Mouse (Mus musculus) spleen, postnatal 36 days (tissue): ENCODE results near the gene Ccdc127.

Source experiments
- DNase-seq, 2 experiments: peaks; one replicate each; pipeline ENCODE4 v3.0.0; 2022; ENCODE audit warnings: low spot score in 2 of 2, mixed read lengths in 1 of 2

Gene Ccdc127

DNA sequence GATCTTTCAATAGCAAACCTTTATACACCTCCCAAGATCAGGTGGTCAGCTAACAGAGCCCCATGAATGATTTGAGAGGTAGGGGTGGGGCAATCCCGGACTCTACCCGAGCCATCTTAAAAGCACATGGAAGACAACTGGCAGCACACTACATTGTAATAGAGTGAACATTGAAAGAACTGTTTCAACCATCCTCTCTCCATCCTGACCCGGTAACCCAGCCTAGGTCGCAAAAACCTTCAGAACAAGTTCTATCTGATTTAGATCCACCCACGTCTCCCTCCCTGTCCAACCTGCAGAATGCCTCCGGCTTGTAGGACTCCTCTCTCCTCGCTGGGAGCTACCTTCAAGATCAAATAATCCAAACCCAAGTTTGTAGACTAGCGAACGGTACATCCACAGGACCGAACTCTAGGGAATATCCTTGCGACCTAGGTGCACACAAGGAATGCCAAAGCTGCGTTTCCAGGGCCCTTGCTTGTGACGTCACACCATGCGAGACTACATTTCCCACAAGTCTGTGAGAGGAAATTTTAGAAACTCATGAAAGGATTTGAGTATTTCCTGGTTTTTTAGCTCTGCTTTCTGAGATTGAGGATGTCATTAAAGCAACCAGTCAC, 40.4 kb downstream of the Ccdc127 start, which contains the start of gene Zfp72:
TSS of gene Zfp72 (minus strand) at position 466 of the 620 bp plus-strand sequence.
- peak; percentile 62 to 63 for DNase-seq

DNA sequence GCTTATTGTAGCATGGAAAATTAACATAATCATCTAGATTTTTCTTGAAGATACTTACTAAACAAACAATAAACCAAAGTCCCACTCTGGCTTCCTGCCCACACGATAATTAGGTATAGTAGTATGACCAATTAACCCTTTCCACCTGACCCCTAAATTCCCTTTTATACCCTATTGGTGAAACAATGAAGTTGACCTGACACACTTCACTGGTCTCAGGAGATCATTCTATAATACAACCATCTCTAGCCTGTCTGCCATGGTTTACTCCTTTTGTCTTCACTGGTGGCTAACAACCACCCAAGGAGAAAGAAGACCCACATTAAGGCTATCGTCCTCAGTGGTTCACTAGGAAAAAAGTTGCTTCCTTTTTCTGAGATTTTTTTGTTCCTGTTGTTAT, 41.0 kb downstream of the Ccdc127 start:
- no peak for DNase-seq

DNA sequence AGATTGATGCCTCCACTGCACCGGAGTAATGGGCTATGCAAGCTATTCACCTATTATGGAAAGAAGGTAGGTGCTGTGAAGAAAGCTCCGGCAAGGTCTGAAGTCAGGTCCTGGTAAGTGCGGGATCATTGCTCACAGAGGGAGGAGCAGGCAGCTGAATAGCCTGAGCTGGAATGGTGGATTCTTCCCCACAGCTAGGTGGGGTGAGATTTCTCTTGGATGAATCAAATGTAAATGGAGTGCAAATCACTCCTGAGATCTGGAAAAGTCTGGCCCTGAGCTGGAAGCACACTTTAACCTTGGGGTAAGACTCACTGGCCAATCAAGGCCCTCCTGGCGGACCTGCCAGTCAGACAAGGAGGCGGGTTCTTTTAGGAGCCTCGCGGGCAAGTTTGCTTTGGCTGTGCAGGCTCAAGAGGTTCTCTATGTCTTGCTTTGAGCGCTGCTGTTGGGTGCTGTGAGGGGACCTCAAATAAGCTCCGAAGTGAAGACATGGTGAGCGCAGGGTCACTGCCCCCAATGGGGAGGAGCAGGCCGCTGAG, 49.3 kb downstream of the Ccdc127 start, which contains the start of gene Ftl1-ps1:
TSS of gene Ftl1-ps1 (plus strand) at position 397 of the 542 bp plus-strand sequence.
- DNase-seq, result no peak
